Mouse (Mus musculus) forebrain, embryonic 15.5 days (tissue): Measurements from ENCODE around the gene Vmn1r167. TPM values are rescaled to one million over a fixed set of nuclear protein-coding genes. Genes with fewer than 3 reads are reported as not detected.
"Not testable (repeated sequence)": the region's sequence is repeated elsewhere in the genome, so short reads cannot be mapped to it uniquely, and the experiment has no call there.

ENCODE experiments used
- ATAC-seq: fragments of 200-750 bp; cut with Nextera tagmentation; replicated peaks from 2 replicates; pipeline ENCODE4 v1.8.0; 2017; ENCODE audit warnings: mild to moderate bottlenecking, moderate TSS enrichment, moderate library complexity
- H3K27ac ChIP-seq: fragments of 300-500 bp; sonication (generic); replicated peaks from 2 replicates; pipeline ENCODE4 v1.5.1; 2015; ENCODE audit warnings: mild to moderate bottlenecking, inconsistent platforms
- H3K27me3 ChIP-seq: fragments of 300-500 bp; sonication (generic); 2 replicates; pipeline ENCODE4 v1.6.1; 2015; ENCODE audit warnings: inconsistent platforms
- H3K36me3 ChIP-seq: fragments of 300-500 bp; sonication (generic); 2 replicates; pipeline ENCODE4 v1.6.1; 2015; ENCODE audit warnings: mild to moderate bottlenecking, inconsistent platforms
- H3K4me1 ChIP-seq: fragments of 300-500 bp; sonication (generic); 2 replicates; pipeline ENCODE4 v1.6.1; 2015; ENCODE audit warnings: inconsistent platforms
- H3K4me2 ChIP-seq: fragments of 300-500 bp; sonication (generic); replicated peaks from 2 replicates; pipeline ENCODE4 v1.6.1; 2015; ENCODE audit warnings: mild to moderate bottlenecking, inconsistent platforms
- H3K4me3 ChIP-seq: fragments of 300-500 bp; sonication (generic); 2 replicates; pipeline ENCODE4 v1.5.1; 2015; ENCODE audit warnings: mild to moderate bottlenecking, inconsistent platforms
- H3K9ac ChIP-seq: fragments of 300-500 bp; sonication (generic); replicated peaks from 2 replicates; pipeline ENCODE4 v1.6.1; 2015; ENCODE audit warnings: mild to moderate bottlenecking, inconsistent platforms
- H3K9me3 ChIP-seq: fragments of 300-500 bp; sonication (generic); 2 replicates; pipeline ENCODE4 v1.6.1; 2016; ENCODE audit warnings: inconsistent platforms
- WGBS: fragments of 180-500 bp; shearing (Covaris S2); methylation state at CpG from one replicate; pipeline ENCODE4 v1.1.7; 2015; ENCODE audit warnings: mixed read lengths; 5-methylcytosine and 5-hydroxymethylcytosine counted together
- polyA plus RNA-seq: library from polyadenylated mRNA; unstranded; fragments of >200 nt; fragmentation: Nextera tagmentation; extraction: Ambion mirVana; gene quantifications from 2 replicates; pipeline ENCODE4 v1.2.1, GENCODE M21; 2015

The Vmn1r167 gene
- polyA plus RNA-seq = not detected in 2 replicates

- not testable (repeated sequence) for H3K4me1 ChIP-seq, H3K9me3 ChIP-seq, H3K36me3 ChIP-seq, H3K9ac ChIP-seq, ATAC-seq, H3K4me3 ChIP-seq, H3K27ac ChIP-seq, H3K4me2 ChIP-seq, H3K27me3 ChIP-seq
- 96% methylated on average over 2 of the region's 2 CpGs for WGBS
Measured at GRCm38 (mm10) chr7:23507106-23507505, at the start of gene Vmn1r167. TSS of gene Vmn1r167 (minus strand) at chr7:23507206.

- not testable (repeated sequence) for H3K9ac ChIP-seq, ATAC-seq, H3K36me3 ChIP-seq, H3K9me3 ChIP-seq, H3K4me1 ChIP-seq, H3K4me3 ChIP-seq, H3K27ac ChIP-seq, H3K4me2 ChIP-seq, H3K27me3 ChIP-seq
- WGBS = no CpG with 5 or more reads among the region's 1 CpGs
Measured at GRCm38 (mm10) chr7:23539432-23539831, 32.4 kb upstream of the Vmn1r167 start, which contains the start of gene Vmn1r168. TSS of gene Vmn1r168 (plus strand) at chr7:23539732.

GRCm38 (mm10) chr7:23472886-23473285, 34.1 kb downstream of the Vmn1r167 start:
- H3K9me3 ChIP-seq = peaks cover 25% of the 10 kb centered on the region
- H3K4me3 ChIP-seq, H3K4me2 ChIP-seq, H3K9ac ChIP-seq, H3K36me3 ChIP-seq, H3K27ac ChIP-seq, H3K27me3 ChIP-seq, ATAC-seq, H3K4me1 ChIP-seq: not testable (repeated sequence)
- 66% methylated on average over 2 of the region's 2 CpGs for WGBS

GRCm38 (mm10) chr7:23470832-23471231, 36.2 kb downstream of the Vmn1r167 start:
- H3K36me3 ChIP-seq, H3K27me3 ChIP-seq, H3K9ac ChIP-seq, H3K4me3 ChIP-seq, ATAC-seq, H3K4me1 ChIP-seq, H3K4me2 ChIP-seq, H3K27ac ChIP-seq: not testable (repeated sequence)
- peaks cover 39% of the 10 kb centered on the region for H3K9me3 ChIP-seq
- WGBS = 67% methylated on average over 3 of the region's 3 CpGs

- H3K27ac ChIP-seq, H3K4me2 ChIP-seq, H3K4me1 ChIP-seq, H3K9ac ChIP-seq, H3K27me3 ChIP-seq, H3K4me3 ChIP-seq, ATAC-seq, H3K36me3 ChIP-seq: not testable (repeated sequence)
- H3K9me3 ChIP-seq = peaks cover 39% of the 10 kb centered on the region
- 84% methylated on average over 3 of the region's 3 CpGs for WGBS
Measured at GRCm38 (mm10) chr7:23470201-23470600, 36.8 kb downstream of the Vmn1r167 start.

Other genes starting within 250 kb of the Vmn1r167 start
- gene Gm6902, start 228.3 kb downstream of the Vmn1r167 start, polyA plus RNA-seq = not detected in 2 replicates
- not detected in 2 replicates for gene Nlrp4e, start 206.0 kb downstream of the Vmn1r167 start, polyA plus RNA-seq
- gene Nlrp5, start 121.3 kb downstream of the Vmn1r167 start, polyA plus RNA-seq = not detected in 2 replicates
- not detected in 2 replicates for gene Vmn1r168, start 32.5 kb upstream of the Vmn1r167 start, polyA plus RNA-seq
- not detected in 2 replicates for gene Vmn1r169, start 68.3 kb upstream of the Vmn1r167 start, polyA plus RNA-seq
- not detected in 2 replicates for gene Vmn1r170, start 99.0 kb upstream of the Vmn1r167 start, polyA plus RNA-seq
- not detected in 2 replicates for gene Vmn1r171, start 123.5 kb upstream of the Vmn1r167 start, polyA plus RNA-seq
- not detected in 2 replicates for gene Vmn1r172, start 151.1 kb upstream of the Vmn1r167 start, polyA plus RNA-seq
- gene Vmn1r173, start 193.5 kb upstream of the Vmn1r167 start, polyA plus RNA-seq = not detected in 2 replicates
- gene Vmn1r174, start 245.1 kb upstream of the Vmn1r167 start, polyA plus RNA-seq = not detected in 2 replicates